Mouse (Mus musculus) adrenal gland, adult 10 weeks (tissue): ENCODE measurements around the gene Slc13a1. TPM values are rescaled to one million over a fixed set of nuclear protein-coding genes. Genes with fewer than 3 reads are reported as not detected.

Experiments
- polyA plus RNA-seq: library from polyadenylated mRNA; stranded (reverse); fragments of 350-450 nt; fragmentation: Illumina TruSeq; extraction: RNeasy Lipid Tissue Mini Kit (QIAGEN cat#74804); gene quantifications from one replicate; pipeline ENCODE4 v1.2.3, GENCODE M21; 2014; ENCODE audit warnings: low read depth, low replicate concordance

The Slc13a1 gene
- polyA plus RNA-seq = not detected

DNA sequence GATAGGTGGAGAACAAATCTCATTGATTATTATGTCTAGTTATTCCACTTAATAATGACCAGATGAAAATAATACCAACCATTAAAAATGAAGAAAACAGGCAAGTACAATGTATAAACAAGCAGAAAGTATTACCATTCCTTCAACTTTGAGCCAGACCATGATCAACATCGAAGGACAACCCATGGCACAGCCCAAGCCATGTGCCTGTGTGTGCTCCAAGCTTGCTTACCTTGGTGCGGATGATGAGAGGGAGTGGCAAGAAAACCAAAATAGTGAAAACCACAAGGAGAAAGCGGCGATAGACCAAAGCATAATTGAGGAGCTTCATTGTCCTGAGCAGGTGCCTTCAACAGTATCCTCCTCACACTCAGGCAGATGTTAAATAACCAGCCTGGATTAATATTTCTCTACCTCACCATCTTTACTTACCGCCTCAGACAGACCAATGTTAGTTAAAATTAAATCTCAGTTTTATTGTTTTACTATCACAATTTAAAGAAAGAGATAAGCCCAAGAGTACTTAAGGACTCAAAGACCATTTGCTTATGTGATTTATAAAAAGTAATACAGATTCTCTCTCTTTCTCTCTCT lies at the start of gene Slc13a1:
TSS of gene Slc13a1 (minus strand) at position 359 of the 594 bp plus-strand sequence.

Other genes with a start within 250 kb of the Slc13a1 start
- gene Tas2r118, start 198.0 kb downstream of the Slc13a1 start, polyA plus RNA-seq = not detected